Mouse (Mus musculus): Measurements from ENCODE around the gene Meis3.

Gene Meis3

DNA sequence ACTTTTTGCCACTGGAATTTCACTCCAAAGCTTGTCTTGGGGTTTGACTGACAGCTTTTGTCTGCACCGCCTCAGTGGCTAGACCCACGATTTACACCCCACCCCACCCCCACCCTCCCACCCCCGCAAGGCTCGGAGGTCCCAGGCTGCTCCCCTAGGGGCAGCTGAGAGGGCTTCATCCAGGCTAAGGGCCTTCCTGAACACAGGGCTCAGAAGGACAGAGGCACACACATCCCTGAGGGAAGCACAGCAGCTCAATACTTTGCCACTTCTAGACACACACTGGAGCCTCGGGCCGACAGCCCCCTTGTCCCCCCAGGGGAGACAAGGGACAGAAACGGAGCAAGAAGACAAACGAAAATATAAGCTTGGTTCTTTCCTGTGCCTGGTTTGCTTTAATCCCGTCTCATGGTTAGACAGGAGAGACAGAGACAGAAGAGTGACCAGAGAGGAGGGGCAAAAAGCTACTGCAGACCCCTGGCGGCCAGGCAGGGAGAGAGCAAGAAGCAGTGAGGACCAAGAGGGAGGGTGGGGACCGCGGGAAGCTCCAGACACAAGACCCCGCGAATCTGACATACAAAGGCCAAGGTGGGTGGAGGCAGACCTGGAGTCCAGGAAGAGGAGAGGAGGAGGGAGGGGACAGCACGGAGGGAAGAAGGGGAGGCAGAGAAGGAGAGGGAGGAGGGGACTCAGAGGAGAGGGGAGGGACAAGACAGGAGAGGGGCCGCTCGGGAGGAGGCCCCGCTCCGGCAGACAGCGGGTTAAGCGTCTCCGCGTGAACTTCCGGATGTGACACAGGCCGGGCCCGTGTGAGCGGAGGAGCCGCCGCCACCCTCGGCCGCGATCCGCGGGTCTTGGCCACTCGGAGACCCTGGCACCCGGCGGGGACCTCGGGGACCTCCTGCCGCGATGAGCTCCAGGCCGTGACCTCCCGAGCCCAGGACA is at the start of gene Meis3:
Gene Meis3 (plus strand): TSS at position 494 of the 945 bp plus-strand sequence.
- peak; percentile 15 to 42 for DNase-seq (ENCODE audit: low spot score in 2 of 2)

DNA sequence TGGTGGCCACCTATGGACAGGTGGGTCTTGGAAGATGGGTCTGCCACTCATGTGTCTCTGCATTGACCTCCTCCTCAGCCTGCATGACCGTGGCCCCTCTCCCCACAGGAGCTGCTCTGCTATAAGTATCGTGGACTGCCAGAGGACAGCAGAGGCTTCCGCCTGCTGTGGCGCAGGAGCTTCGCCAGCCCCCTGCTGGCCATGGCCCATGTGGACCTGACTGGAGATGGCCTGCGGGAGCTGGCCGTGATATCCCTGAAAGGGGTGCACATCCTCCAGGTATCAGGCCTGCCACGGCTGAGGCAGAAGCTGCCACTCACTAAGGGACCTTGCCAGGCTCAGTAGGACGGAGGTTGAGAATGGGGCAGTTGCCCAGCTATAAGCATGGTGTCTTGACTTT is 49.1 kb upstream of the Meis3 start:
- DNase-seq (ENCODE audit: low spot score in 2 of 2): no peak

- DNase-seq (ENCODE audit: low spot score in 2 of 2): no peak
Measured at GRCm38 (mm10) chr7:16128344-16128743, 46.5 kb upstream of the Meis3 start.

- no peak for DNase-seq (ENCODE audit: low spot score in 2 of 2)
Measured at GRCm38 (mm10) chr7:16128899-16129298, 46.0 kb upstream of the Meis3 start.

DNA sequence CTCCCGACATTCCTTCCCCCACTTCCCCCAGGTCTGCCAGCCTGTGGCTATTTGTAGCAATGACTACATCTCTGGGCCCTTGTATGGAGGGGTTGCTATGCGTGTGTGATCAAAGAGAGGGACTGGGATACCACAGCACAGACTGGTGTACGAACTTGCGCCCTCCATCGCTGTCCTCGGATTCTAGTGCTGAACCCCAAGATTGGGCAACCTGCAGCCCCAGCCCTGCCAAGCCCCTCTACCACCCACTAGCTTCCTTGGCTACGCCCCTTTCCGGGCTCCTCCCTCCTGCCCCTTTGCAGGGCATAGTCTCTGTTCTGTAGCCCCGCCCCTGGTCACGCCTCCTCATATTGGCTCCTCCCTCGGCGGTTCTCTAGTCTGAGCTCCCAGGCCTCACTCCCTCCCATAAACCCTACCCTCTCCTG is 45.5 kb upstream of the Meis3 start, which contains the start of gene Slc8a2:
Gene Slc8a2 (plus strand): TSS at position 406 of the 425 bp plus-strand sequence.
- DNase-seq (ENCODE audit: low spot score in 2 of 2): peak in 1 of 2 experiments; percentile 27

GRCm38 (mm10) chr7:16129846-16130691 is 44.8 kb upstream of the Meis3 start:
- DNase-seq (ENCODE audit: low spot score in 2 of 2): no peak

DNA sequence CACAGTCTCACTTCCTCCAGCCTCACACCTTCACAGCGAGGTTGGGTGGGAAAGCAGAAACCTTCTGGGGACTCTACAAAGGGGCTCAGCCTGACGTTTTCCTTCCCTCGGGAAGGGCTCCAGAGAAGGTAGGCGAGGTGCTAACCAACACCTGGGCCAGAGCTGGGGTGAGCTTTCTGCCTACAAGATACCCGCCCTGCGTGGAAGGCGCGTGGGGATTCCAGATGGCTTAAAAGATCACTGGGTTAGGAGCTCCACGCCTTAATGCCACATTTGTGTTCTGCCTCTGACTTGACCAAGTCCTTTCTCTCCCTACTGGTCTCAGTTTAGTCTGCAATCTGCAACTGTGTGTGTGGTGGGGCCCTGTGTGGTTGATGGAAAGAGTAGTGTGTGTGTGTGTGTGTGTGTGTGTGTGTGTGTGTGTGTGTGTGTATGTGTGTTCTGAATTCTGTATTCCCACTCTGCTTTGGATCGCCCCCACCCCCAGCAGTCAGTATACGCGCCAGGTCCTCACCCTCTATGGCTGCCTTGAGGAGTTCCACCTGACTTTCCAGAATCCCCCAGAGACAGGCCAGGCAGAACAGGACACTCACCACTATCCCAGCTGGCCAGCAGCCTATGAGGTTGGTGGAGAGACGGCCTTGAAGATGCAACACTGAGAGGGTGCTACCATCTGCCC is 43.8 kb upstream of the Meis3 start:
- no peak for DNase-seq (ENCODE audit: low spot score in 2 of 2)

- no peak for DNase-seq (ENCODE audit: low spot score in 2 of 2)
Measured at GRCm38 (mm10) chr7:16132161-16132581, 42.7 kb upstream of the Meis3 start.

DNA sequence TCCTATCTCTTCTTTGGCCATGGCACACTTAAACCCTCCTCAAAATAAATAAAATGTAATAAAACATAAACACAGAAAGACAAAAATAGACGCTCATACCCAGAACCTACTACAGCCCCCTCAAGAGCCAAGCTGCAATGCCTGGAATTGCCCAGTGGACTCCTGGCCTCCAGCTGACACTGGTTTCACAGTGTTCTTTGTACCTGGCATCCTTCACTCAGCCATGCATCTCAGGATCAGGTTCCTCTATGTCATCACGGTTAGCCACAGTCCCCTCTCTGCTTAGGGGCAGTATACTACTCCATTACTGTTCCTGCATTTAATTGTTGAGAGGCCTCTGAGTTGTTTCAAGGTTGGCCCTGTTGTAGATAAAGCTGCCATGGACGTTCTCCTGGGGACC is 42.0 kb upstream of the Meis3 start:
- no peak for DNase-seq (ENCODE audit: low spot score in 2 of 2)

- no peak for DNase-seq (ENCODE audit: low spot score in 2 of 2)
Measured at GRCm38 (mm10) chr7:16133691-16134090, 41.2 kb upstream of the Meis3 start.

GRCm38 (mm10) chr7:16134951-16135392 is 39.9 kb upstream of the Meis3 start:
- DNase-seq (ENCODE audit: low spot score in 2 of 2): no peak

DNA sequence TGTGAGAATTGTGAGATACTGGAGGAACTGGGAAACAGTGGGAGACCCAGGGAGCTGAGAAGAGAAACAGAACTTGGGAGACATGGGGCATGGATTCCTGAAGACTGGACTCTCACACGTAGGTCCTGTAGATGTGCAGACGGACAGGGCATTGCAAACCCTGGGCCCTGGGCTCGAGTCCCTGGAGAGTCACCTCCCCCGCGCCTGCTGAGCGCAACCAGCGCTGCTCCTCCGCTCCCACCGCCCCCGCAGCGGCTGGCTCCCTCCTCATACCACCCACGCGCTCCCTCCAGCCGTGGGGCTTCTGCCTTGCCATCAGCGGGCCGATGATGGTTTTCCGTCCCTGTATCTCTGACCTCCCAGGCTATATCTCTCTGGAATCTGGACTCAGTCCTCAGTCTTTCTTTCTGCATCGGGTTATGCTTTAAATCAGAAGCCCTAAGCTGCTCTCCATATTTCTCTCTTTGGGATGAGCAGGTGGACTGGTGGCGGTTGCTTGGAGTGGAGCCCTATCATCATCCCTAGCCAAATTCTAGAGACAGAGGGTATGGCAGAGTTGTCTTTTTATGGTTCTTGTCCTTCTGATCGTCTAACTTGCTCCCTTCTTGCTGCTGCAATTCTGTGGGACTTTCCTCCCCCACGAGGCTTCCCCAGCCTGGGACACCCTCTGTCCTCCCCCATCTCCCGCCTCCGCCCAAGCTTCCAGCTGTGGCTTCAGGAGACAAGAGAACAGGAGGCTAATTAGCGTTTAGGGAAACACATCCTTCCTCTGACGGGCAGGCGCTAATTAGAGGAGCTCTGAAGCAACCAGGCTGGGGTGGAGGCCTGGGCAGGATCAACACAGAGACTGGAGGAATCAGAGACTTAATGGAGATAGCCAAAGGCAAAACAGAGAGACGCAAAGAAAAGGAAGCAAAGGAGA is 28.1 kb upstream of the Meis3 start:
- no peak for DNase-seq (ENCODE audit: low spot score in 2 of 2)

- peak in 1 of 2 experiments; percentile 53 for DNase-seq (ENCODE audit: low spot score in 2 of 2)
Measured at GRCm38 (mm10) chr7:16147643-16148042, 27.2 kb upstream of the Meis3 start.

DNA sequence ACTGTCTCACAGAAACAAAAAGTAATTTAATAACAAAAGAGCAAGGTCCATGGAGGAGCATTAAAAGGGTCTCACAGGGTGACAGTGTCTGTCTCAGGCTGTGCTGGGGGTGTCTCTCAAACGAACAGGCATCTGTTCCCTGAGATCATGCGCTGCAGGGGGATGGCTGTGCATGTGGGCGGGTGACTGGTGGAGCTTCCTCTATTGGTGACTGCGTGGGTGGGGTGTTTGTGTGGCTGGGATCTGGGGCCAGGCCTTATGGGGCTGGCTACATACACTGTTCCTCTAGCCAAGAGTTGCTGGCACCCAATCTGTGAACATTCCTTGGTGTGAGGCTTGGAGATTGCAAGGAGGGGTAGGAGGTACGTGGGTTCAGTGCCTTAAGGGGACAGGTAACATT is 25.6 kb upstream of the Meis3 start:
- no peak for DNase-seq (ENCODE audit: low spot score in 2 of 2)

DNA sequence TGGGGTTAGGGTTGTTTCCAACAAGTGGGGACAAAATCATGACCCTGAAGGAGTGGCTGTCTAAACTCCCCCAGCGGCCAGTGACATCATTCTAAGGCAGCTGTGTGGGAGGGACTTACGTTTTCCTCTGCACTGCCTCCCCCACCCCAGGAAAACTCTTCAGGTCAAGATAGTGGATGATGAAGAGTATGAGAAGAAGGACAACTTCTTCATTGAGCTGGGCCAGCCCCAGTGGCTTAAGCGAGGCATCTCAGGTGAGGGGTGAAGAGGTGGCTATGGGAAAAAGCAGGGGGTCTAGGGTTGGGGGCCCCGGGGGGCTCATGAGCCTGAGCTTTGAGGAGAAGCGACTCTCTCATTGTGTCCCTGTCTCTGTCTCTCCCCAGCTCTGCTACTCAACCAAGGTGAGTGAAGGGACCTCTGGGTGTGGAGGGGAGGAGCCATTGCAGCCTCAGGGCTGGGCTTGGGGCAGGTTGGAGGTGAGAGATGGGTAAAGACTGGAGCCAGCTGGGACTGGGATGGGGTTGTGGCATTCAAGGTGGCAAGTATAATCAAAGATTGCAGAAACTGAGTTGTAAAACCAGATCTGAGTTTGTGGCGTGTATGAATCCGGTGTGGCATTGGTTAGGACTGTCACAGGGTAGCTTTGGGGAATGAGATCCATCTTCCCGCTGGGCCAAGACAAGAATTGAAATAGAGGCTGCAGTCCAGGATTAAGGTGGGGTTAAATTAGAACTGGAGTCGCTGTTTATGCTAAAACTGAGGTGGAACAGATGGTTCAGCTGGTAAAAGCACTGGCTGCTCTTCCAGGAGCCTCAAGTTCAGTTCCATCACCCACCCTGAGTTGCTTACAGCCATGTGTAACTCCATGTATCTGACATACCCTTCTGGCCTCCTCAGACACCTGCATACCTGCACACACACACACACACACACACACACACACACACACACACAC is 24.4 kb upstream of the Meis3 start:
- DNase-seq (ENCODE audit: low spot score in 2 of 2): no peak

- peak in 1 of 2 experiments; percentile 33 for DNase-seq (ENCODE audit: low spot score in 2 of 2)
Measured at GRCm38 (mm10) chr7:16153522-16153921, 21.4 kb upstream of the Meis3 start.

DNA sequence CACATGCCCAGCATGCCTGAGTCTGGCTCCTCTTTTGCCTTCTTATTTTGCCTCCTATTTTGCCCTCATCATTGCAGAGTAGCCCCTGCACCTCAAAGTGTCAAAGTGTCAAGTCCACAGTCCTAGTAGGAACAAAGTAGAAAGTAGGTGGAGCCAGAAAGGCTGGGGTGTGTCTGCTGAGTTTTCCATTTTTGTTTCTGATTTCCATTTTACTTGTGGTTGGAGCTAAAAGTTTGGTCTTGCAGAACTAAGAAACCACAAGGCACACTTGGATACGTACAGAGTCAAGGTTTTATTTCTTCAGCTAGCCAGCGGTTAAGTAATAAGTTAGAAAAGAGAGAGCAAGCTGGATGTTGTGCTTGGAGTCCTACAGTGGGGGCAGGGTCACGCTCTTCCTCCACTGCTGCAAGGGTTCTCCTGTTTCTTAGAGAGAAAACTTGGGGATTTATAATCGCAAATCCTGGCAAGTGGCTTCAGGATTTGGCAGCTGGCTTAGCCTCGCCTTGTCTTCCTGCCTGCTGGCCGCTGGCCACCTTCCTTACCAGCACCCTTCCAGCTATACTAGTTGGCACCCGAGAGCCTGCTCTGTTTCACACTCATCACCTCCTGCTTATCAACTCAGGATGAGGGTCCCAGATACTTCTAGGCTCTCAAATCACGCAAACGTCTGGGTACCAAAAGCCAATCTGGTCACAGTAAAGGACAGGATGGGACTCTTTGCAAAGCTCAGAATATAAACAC is 19.6 kb upstream of the Meis3 start:
- no peak for DNase-seq (ENCODE audit: low spot score in 2 of 2)

GRCm38 (mm10) chr7:16156105-16156714 is 18.7 kb upstream of the Meis3 start:
- no peak for DNase-seq (ENCODE audit: low spot score in 2 of 2)

Measured in urinary bladder, adult 18-20 months (tissue).